Mouse (Mus musculus) gastrocnemius, postnatal 10 days (tissue): ENCODE results near the gene Gpc3. TPM values are rescaled to one million over a fixed set of nuclear protein-coding genes. Genes with fewer than 3 reads are reported as not detected.
"Not testable (repeated sequence)": the region's sequence is repeated elsewhere in the genome, so short reads cannot be mapped to it uniquely, and the experiment has no call there.

Experiments
- DNase-seq: peaks from one replicate; pipeline ENCODE4 v3.0.0; 2021; ENCODE audit warnings: mixed read lengths
- microRNA-seq, 2 experiments: library from miRNA; unstranded; fragments of <30 nt; microRNA quantifications; one replicate each; pipeline ENCODE4 v1.2.0; 2021
- total RNA-seq, 2 experiments: library from RNA; stranded (reverse); gene quantifications; 2 replicates each; pipeline ENCODE4 v1.2.3; 2021

Gpc3 gene
- total RNA-seq, 2 experiments from 2014 or later: 92.2 to 118 TPM

- no peak for DNase-seq
These were observed 332.4 kb downstream of the Gpc3 start for GRCm38 (mm10) chrX:52281103-52281900.

GRCm38 (mm10) chrX:52278687-52279359 lies 334.9 kb downstream of the Gpc3 start:
- no peak for DNase-seq

- no peak for DNase-seq
These were observed 336.2 kb downstream of the Gpc3 start for GRCm38 (mm10) chrX:52277599-52277998.

GRCm38 (mm10) chrX:52273016-52273415 lies 340.7 kb downstream of the Gpc3 start:
- DNase-seq: no peak

GRCm38 (mm10) chrX:52261991-52262390 lies 351.8 kb downstream of the Gpc3 start:
- peak; percentile 16 for DNase-seq

GRCm38 (mm10) chrX:52261546-52261945 lies 352.2 kb downstream of the Gpc3 start:
- DNase-seq: peak; percentile 23

GRCm38 (mm10) chrX:52259771-52260170 lies 354.0 kb downstream of the Gpc3 start:
- not testable (repeated sequence) for DNase-seq

- no peak for DNase-seq
These were observed 359.2 kb downstream of the Gpc3 start for GRCm38 (mm10) chrX:52254526-52254925.

- no peak for DNase-seq
These were observed 368.0 kb downstream of the Gpc3 start for GRCm38 (mm10) chrX:52245694-52246297.

GRCm38 (mm10) chrX:52237470-52237869 lies 376.3 kb downstream of the Gpc3 start:
- DNase-seq: no peak

GRCm38 (mm10) chrX:52231984-52232383 lies 381.8 kb downstream of the Gpc3 start:
- no peak for DNase-seq

GRCm38 (mm10) chrX:52230711-52231110 lies 383.0 kb downstream of the Gpc3 start:
- DNase-seq: no peak

Small RNAs within 50 kb of the gene (microRNA-seq; reads per million reads assigned to microRNA genes)
- gene Mir6384 (0 reads per million in 2 experiments), gene Mir717 (0 reads per million in 2 experiments)

Other genes starting within 250 kb of the Gpc3 start
- under 1 TPM; 0.23 to 0.40 TPM for gene Ccdc160, start 177.2 kb upstream of the Gpc3 start, total RNA-seq